Mouse (Mus musculus) stomach, postnatal 0 days (tissue): ENCODE results near the gene Vps9d1. TPM values are rescaled to one million over a fixed set of nuclear protein-coding genes. Genes with fewer than 3 reads are reported as not detected.
A peak's percentile ranks its signal among the peaks of the same experiment; 100 is the strongest.
"Not testable (repeated sequence)": the region's sequence is repeated elsewhere in the genome, so short reads cannot be mapped to it uniquely, and the experiment has no call there.

Experiments
- ATAC-seq: fragments of 200-750 bp; cut with Nextera tagmentation; 2 replicates; pipeline ENCODE4 v1.8.0; 2017; ENCODE audit not compliant: low FRiP score, low TSS enrichment
- DNase-seq: peaks from one replicate; pipeline ENCODE4 v3.0.0-alpha.2; 2016; ENCODE audit warnings: low spot score
- H3K27ac ChIP-seq: fragments of 300-500 bp; sonication (generic); replicated peaks from 2 replicates; pipeline ENCODE4 v1.5.1; 2014; ENCODE audit warnings: mild to moderate bottlenecking, control low read depth
- H3K27me3 ChIP-seq: fragments of 300-500 bp; sonication (generic); 2 replicates; pipeline ENCODE4 v1.6.1; 2014; ENCODE audit warnings: low read length; ENCODE audit not compliant: control insufficient read depth, insufficient read depth
- H3K36me3 ChIP-seq: fragments of 300-500 bp; sonication (generic); 2 replicates; pipeline ENCODE4 v1.6.1; 2014; ENCODE audit warnings: low read length, mixed read lengths; ENCODE audit not compliant: control insufficient read depth, insufficient read depth
- H3K4me1 ChIP-seq: fragments of 300-500 bp; sonication (generic); replicated peaks from 2 replicates; pipeline ENCODE4 v1.6.1; 2014; ENCODE audit warnings: antibody characterized with exemption; ENCODE audit not compliant: control insufficient read depth, insufficient read depth
- H3K4me2 ChIP-seq: fragments of 300-500 bp; sonication (generic); replicated peaks from 2 replicates; pipeline ENCODE4 v1.6.1; 2014; ENCODE audit warnings: low read depth, mild to moderate bottlenecking, control low read depth, moderate library complexity
- H3K4me3 ChIP-seq: fragments of 300-500 bp; sonication (generic); 2 replicates; pipeline ENCODE4 v1.5.1; 2014; ENCODE audit warnings: low read depth, low read length, control low read depth
- H3K9ac ChIP-seq: fragments of 300-500 bp; sonication (generic); 2 replicates; pipeline ENCODE4 v1.6.1; 2014; ENCODE audit warnings: mild to moderate bottlenecking, low read length, control low read depth, mixed read lengths
- H3K9me3 ChIP-seq: fragments of 300-500 bp; sonication (generic); 2 replicates; pipeline ENCODE4 v1.6.1; 2016; ENCODE audit warnings: low read length; ENCODE audit not compliant: control insufficient read depth
- CTCF ChIP-seq: IDR thresholded peaks from 2 replicates; pipeline ENCODE4 v1.5.1; 2016; ENCODE audit warnings: antibody characterized with exemption, low read depth, mild to moderate bottlenecking, moderate library complexity
- EP300 ChIP-seq: optimal IDR thresholded peaks from 2 replicates; pipeline ENCODE3; 2016; ENCODE audit warnings: antibody characterized with exemption
- WGBS: fragments of 180-500 bp; shearing (Covaris S2); extraction: QIAGEN DNeasy Blood & Tissue Kit; methylation state at CpG from one replicate; pipeline ENCODE4 v1.1.7; 2014; 5-methylcytosine and 5-hydroxymethylcytosine counted together
- polyA plus RNA-seq: library from polyadenylated mRNA; unstranded; fragments of >200 nt; fragmentation: Nextera tagmentation; extraction: Ambion mirVana; gene quantifications from 2 replicates; pipeline ENCODE4 v1.2.1, GENCODE M21; 2015

Gene Vps9d1
- polyA plus RNA-seq, 1 experiment from 2014 or later: 10.3 TPM

GRCm38 (mm10) chr8:123233300-123233699 is 20.8 kb downstream of the Vps9d1 start:
- Histone ChIP-seq H3K4me2 (no peak overlapping the region), H3K9me3 (no peaks in the 10 kb centered on the region), H3K4me1 (peaks cover 6% of the 10 kb centered on the region), H3K9ac (no peak overlapping the region), H3K36me3 (no peaks in the 10 kb centered on the region), H3K27ac (no peak overlapping the region), H3K27me3 (no peaks in the 10 kb centered on the region), H3K4me3 (no peak overlapping the region)
- 63% methylated on average over 13 of the region's 13 CpGs for WGBS
- no peak for TF ChIP-seq EP300
- no peak for TF ChIP-seq CTCF
- no peak for DNase-seq
- no peak for ATAC-seq

- Histone ChIP-seq H3K4me1 (peaks cover 6% of the 10 kb centered on the region), H3K27me3 (no peaks in the 10 kb centered on the region), H3K9me3 (no peaks in the 10 kb centered on the region), H3K27ac (no peak overlapping the region), H3K9ac (no peak overlapping the region), H3K4me3 (no peak overlapping the region), H3K36me3 (peaks cover 5% of the 10 kb centered on the region; the same call in 1 of the 2 replicates), H3K4me2 (no peak overlapping the region)
- ATAC-seq (no peak), DNase-seq (no peak)
- WGBS: 34% methylated on average over 7 of the region's 7 CpGs
- TF ChIP-seq EP300 (no peak), CTCF (no peak)
Measured at GRCm38 (mm10) chr8:123232553-123232952, 21.6 kb downstream of the Vps9d1 start.

GRCm38 (mm10) chr8:123231742-123232141 is 22.4 kb downstream of the Vps9d1 start:
- Histone ChIP-seq H3K4me2 (no peak overlapping the region), H3K27ac (no peak overlapping the region), H3K9me3 (no peaks in the 10 kb centered on the region), H3K36me3 (peaks cover 7% of the 10 kb centered on the region; the same call in 1 of the 2 replicates), H3K9ac (no peak overlapping the region), H3K4me3 (no peak overlapping the region), H3K27me3 (no peaks in the 10 kb centered on the region), H3K4me1 (peaks cover 6% of the 10 kb centered on the region)
- ATAC-seq: no peak
- no peak for TF ChIP-seq EP300
- TF ChIP-seq CTCF: peak; percentile 59
- WGBS: 52% methylated on average over 5 of the region's 5 CpGs
- DNase-seq: no peak

- H3K27me3 ChIP-seq, H3K9me3 ChIP-seq, ATAC-seq, DNase-seq, H3K9ac ChIP-seq, H3K4me1 ChIP-seq, H3K4me3 ChIP-seq, H3K4me2 ChIP-seq, H3K36me3 ChIP-seq, H3K27ac ChIP-seq: not testable (repeated sequence)
- 81% methylated on average over 11 of the region's 11 CpGs for WGBS
Measured at GRCm38 (mm10) chr8:123230326-123230725, 23.8 kb downstream of the Vps9d1 start.

- no peak for DNase-seq
- Histone ChIP-seq H3K9ac (no peak overlapping the region), H3K27ac (no peak overlapping the region), H3K4me2 (no peak overlapping the region), H3K4me1 (peaks cover 4% of the 10 kb centered on the region; the same call in 1 of the 2 replicates), H3K9me3 (no peaks in the 10 kb centered on the region), H3K4me3 (no peak overlapping the region), H3K27me3 (no peaks in the 10 kb centered on the region), H3K36me3 (peaks cover 7% of the 10 kb centered on the region; the same call in 1 of the 2 replicates)
- ATAC-seq: no peak
- TF ChIP-seq CTCF (no peak), EP300 (no peak)
- WGBS: 100% methylated on average over 1 of the region's 1 CpGs
Measured at GRCm38 (mm10) chr8:123228416-123228815, 25.7 kb downstream of the Vps9d1 start.

- TF ChIP-seq CTCF: peak; percentile 32; the same call in 1 of the 2 replicates
- no peak for TF ChIP-seq EP300
- Histone ChIP-seq H3K4me2 (peak within 1 kb of the TSS; percentile 80), H3K9me3 (no peaks in the 10 kb centered on the region), H3K9ac (peak within 1 kb of the TSS; percentile 84), H3K4me1 (peaks cover 4% of the 10 kb centered on the region; the same call in 1 of the 2 replicates), H3K27ac (peak within 1 kb of the TSS; percentile 81), H3K4me3 (peak within 1 kb of the TSS; percentile 80), H3K36me3 (peaks cover 7% of the 10 kb centered on the region; the same call in 1 of the 2 replicates), H3K27me3 (no peaks in the 10 kb centered on the region)
- ATAC-seq: peak; percentile 90
- 2% methylated on average over 57 of the region's 59 CpGs for WGBS
- peak; percentile 95 for DNase-seq
Measured at GRCm38 (mm10) chr8:123224278-123225266, 29.6 kb downstream of the Vps9d1 start, which contains the start of gene Cdk10. TSS of gene Cdk10 (plus strand) at chr8:123224842.
